Mouse (Mus musculus): Measurements from ENCODE around the gene Csf1. TPM values are rescaled to one million over a fixed set of nuclear protein-coding genes. Genes with fewer than 3 reads are reported as not detected.
"Not testable (repeated sequence)": the region's sequence is repeated elsewhere in the genome, so short reads cannot be mapped to it uniquely, and the experiment has no call there.

Csf1 gene
- polyA plus RNA-seq, 1 experiment from 2014 or later = 8.5 TPM

GRCm38 (mm10) chr3:107739456-107739855, 20.8 kb downstream of the Csf1 start:
- Histone ChIP-seq H3K4me1 (ENCODE audit: control insufficient read depth in 2 of 2, insufficient read depth in 2 of 2, low read length in 2 of 2) (peaks cover 38 to 46% of the 10 kb centered on the region in 2 experiments), H3K36me3 (ENCODE audit: control insufficient read depth, insufficient read depth, low read length) (peaks cover 12% of the 10 kb centered on the region; the same call in 1 of the 2 replicates), H3K9ac (ENCODE audit: low read length) (no peak overlapping the region), H3K9me3 (ENCODE audit: control insufficient read depth, low read length) (no peaks in the 10 kb centered on the region), H3K4me3 (ENCODE audit: control insufficient read depth in 1 of 2, insufficient read depth in 1 of 2, low read depth in 1 of 2, low read length in 2 of 2) (no peak overlapping the region), H3K4me2 (ENCODE audit: low read length) (no peak overlapping the region), H3K27ac (replicated peaks in 1 of 2; ENCODE audit: control insufficient read depth in 1 of 2, insufficient read depth in 1 of 2, low read depth in 2 of 2, low read length in 2 of 2) (peak overlapping the region; percentile 35 to 82; a peak in 2 of 4 replicates), H3K27me3 (ENCODE audit: control insufficient read depth, insufficient read depth, low read length) (no peaks in the 10 kb centered on the region)
- WGBS = 69% methylated on average over 3 of the region's 3 CpGs
- no peak for ATAC-seq (ENCODE audit: insufficient number of reproducible peaks, insufficient read depth, low FRiP score, low read depth)

- peaks cover 38 to 49% of the 10 kb centered on the region in 2 experiments for H3K4me1 ChIP-seq (ENCODE audit: control insufficient read depth in 2 of 2, insufficient read depth in 2 of 2, low read length in 2 of 2)
- WGBS = 79% methylated on average over 1 of the region's 1 CpGs
These were observed 21.6 kb downstream of the Csf1 start for GRCm38 (mm10) chr3:107738620-107739019.

GRCm38 (mm10) chr3:107737609-107738190, 22.6 kb downstream of the Csf1 start:
- H3K4me2 ChIP-seq (ENCODE audit: low read length) = no peak overlapping the region
- 64% methylated on average over 1 of the region's 1 CpGs for WGBS
- no peaks in the 10 kb centered on the region for H3K9me3 ChIP-seq (ENCODE audit: control insufficient read depth, low read length)
- no peak overlapping the region for H3K27ac ChIP-seq (replicated peaks in 1 of 2; ENCODE audit: control insufficient read depth in 1 of 2, insufficient read depth in 1 of 2, low read depth in 2 of 2, low read length in 2 of 2)
- no peaks in the 10 kb centered on the region for H3K27me3 ChIP-seq (ENCODE audit: control insufficient read depth, insufficient read depth, low read length)
- ATAC-seq (ENCODE audit: insufficient number of reproducible peaks, insufficient read depth, low FRiP score, low read depth) = no peak
- H3K4me3 ChIP-seq (ENCODE audit: control insufficient read depth in 1 of 2, insufficient read depth in 1 of 2, low read depth in 1 of 2, low read length in 2 of 2) = no peak overlapping the region
- H3K9ac ChIP-seq (ENCODE audit: low read length) = no peak overlapping the region
- peaks cover 29 to 47% of the 10 kb centered on the region in 2 experiments for H3K4me1 ChIP-seq (ENCODE audit: control insufficient read depth in 2 of 2, insufficient read depth in 2 of 2, low read length in 2 of 2)
- peaks cover 9% of the 10 kb centered on the region; the same call in 1 of the 2 replicates for H3K36me3 ChIP-seq (ENCODE audit: control insufficient read depth, insufficient read depth, low read length)

More at GRCm38 (mm10) chr3:107738620-107739019, 21.6 kb downstream of the Csf1 start:
- no peak overlapping the region for H3K9ac ChIP-seq (ENCODE audit: low read length)
- peaks cover 12% of the 10 kb centered on the region; the same call in 1 of the 2 replicates for H3K36me3 ChIP-seq (ENCODE audit: control insufficient read depth, insufficient read depth, low read length)
- no peaks in the 10 kb centered on the region for H3K27me3 ChIP-seq (ENCODE audit: control insufficient read depth, insufficient read depth, low read length)
- no peaks in the 10 kb centered on the region for H3K9me3 ChIP-seq (ENCODE audit: control insufficient read depth, low read length)
- H3K27ac ChIP-seq (replicated peaks in 1 of 2; ENCODE audit: control insufficient read depth in 1 of 2, insufficient read depth in 1 of 2, low read depth in 2 of 2, low read length in 2 of 2) = no peak overlapping the region
- no peak overlapping the region for H3K4me2 ChIP-seq (ENCODE audit: low read length)
- H3K4me3 ChIP-seq (ENCODE audit: control insufficient read depth in 1 of 2, insufficient read depth in 1 of 2, low read depth in 1 of 2, low read length in 2 of 2) = no peak overlapping the region
- ATAC-seq (ENCODE audit: insufficient number of reproducible peaks, insufficient read depth, low FRiP score, low read depth) = no peak

- H3K27ac ChIP-seq (replicated peaks in 1 of 2; ENCODE audit: control insufficient read depth in 1 of 2, insufficient read depth in 1 of 2, low read depth in 2 of 2, low read length in 2 of 2); H3K9me3 ChIP-seq (ENCODE audit: control insufficient read depth, low read length); H3K4me2 ChIP-seq (ENCODE audit: low read length); H3K27me3 ChIP-seq (ENCODE audit: control insufficient read depth, insufficient read depth, low read length); H3K36me3 ChIP-seq (ENCODE audit: control insufficient read depth, insufficient read depth, low read length); H3K9ac ChIP-seq (ENCODE audit: low read length); H3K4me3 ChIP-seq (ENCODE audit: control insufficient read depth in 1 of 2, insufficient read depth in 1 of 2, low read depth in 1 of 2, low read length in 2 of 2); ATAC-seq (ENCODE audit: insufficient number of reproducible peaks, insufficient read depth, low FRiP score, low read depth): not testable (repeated sequence)
- 91% methylated on average over 13 of the region's 13 CpGs for WGBS
- peaks cover 19 to 27% of the 10 kb centered on the region in 2 experiments for H3K4me1 ChIP-seq (ENCODE audit: control insufficient read depth in 2 of 2, insufficient read depth in 2 of 2, low read length in 2 of 2)
These were observed 24.6 kb downstream of the Csf1 start for GRCm38 (mm10) chr3:107735620-107736019.

- H3K9me3 ChIP-seq (ENCODE audit: control insufficient read depth, low read length) = no peaks in the 10 kb centered on the region
- 0 out of 4 replicates have a peak overlapping the region, but pooled peaks of 1 of the 2 experiments have one; percentile 26 for H3K27ac ChIP-seq (replicated peaks in 1 of 2; ENCODE audit: control insufficient read depth in 1 of 2, insufficient read depth in 1 of 2, low read depth in 2 of 2, low read length in 2 of 2)
- no peak overlapping the region for H3K4me3 ChIP-seq (ENCODE audit: control insufficient read depth in 1 of 2, insufficient read depth in 1 of 2, low read depth in 1 of 2, low read length in 2 of 2)
- WGBS = 63% methylated on average over 1 of the region's 1 CpGs
- peaks cover 4 to 12% of the 10 kb centered on the region in 2 experiments; a peak in 2 of 4 replicates for H3K4me1 ChIP-seq (ENCODE audit: control insufficient read depth in 2 of 2, insufficient read depth in 2 of 2, low read length in 2 of 2)
- no peaks in the 10 kb centered on the region for H3K36me3 ChIP-seq (ENCODE audit: control insufficient read depth, insufficient read depth, low read length)
- no peaks in the 10 kb centered on the region for H3K27me3 ChIP-seq (ENCODE audit: control insufficient read depth, insufficient read depth, low read length)
- no peak overlapping the region for H3K9ac ChIP-seq (ENCODE audit: low read length)
- H3K4me2 ChIP-seq (ENCODE audit: low read length) = no peak overlapping the region
- no peak for ATAC-seq (ENCODE audit: insufficient number of reproducible peaks, insufficient read depth, low FRiP score, low read depth)
These were observed 26.9 kb downstream of the Csf1 start for GRCm38 (mm10) chr3:107733329-107733728.

- 78% methylated on average over 2 of the region's 2 CpGs for WGBS
- H3K4me1 ChIP-seq (ENCODE audit: control insufficient read depth in 2 of 2, insufficient read depth in 2 of 2, low read length in 2 of 2) = peaks cover 2 to 12% of the 10 kb centered on the region in 2 experiments; a peak in 2 of 4 replicates
- no peak overlapping the region for H3K9ac ChIP-seq (ENCODE audit: low read length)
- no peaks in the 10 kb centered on the region for H3K36me3 ChIP-seq (ENCODE audit: control insufficient read depth, insufficient read depth, low read length)
- H3K27ac ChIP-seq (replicated peaks in 1 of 2; ENCODE audit: control insufficient read depth in 1 of 2, insufficient read depth in 1 of 2, low read depth in 2 of 2, low read length in 2 of 2) = no peak overlapping the region
- H3K27me3 ChIP-seq (ENCODE audit: control insufficient read depth, insufficient read depth, low read length) = no peaks in the 10 kb centered on the region
- no peak for ATAC-seq (ENCODE audit: insufficient number of reproducible peaks, insufficient read depth, low FRiP score, low read depth)
- H3K4me3 ChIP-seq (ENCODE audit: control insufficient read depth in 1 of 2, insufficient read depth in 1 of 2, low read depth in 1 of 2, low read length in 2 of 2) = no peak overlapping the region
- H3K4me2 ChIP-seq (ENCODE audit: low read length) = no peak overlapping the region
- no peaks in the 10 kb centered on the region for H3K9me3 ChIP-seq (ENCODE audit: control insufficient read depth, low read length)
These were observed 30.0 kb downstream of the Csf1 start for GRCm38 (mm10) chr3:107730236-107730635.

GRCm38 (mm10) chr3:107728509-107728908, 31.8 kb downstream of the Csf1 start:
- no peak overlapping the region for H3K9ac ChIP-seq (ENCODE audit: low read length)
- no peaks in the 10 kb centered on the region for H3K9me3 ChIP-seq (ENCODE audit: control insufficient read depth, low read length)
- ATAC-seq (ENCODE audit: insufficient number of reproducible peaks, insufficient read depth, low FRiP score, low read depth) = no peak
- H3K27ac ChIP-seq (replicated peaks in 1 of 2; ENCODE audit: control insufficient read depth in 1 of 2, insufficient read depth in 1 of 2, low read depth in 2 of 2, low read length in 2 of 2) = no peak overlapping the region
- H3K4me2 ChIP-seq (ENCODE audit: low read length) = no peak overlapping the region
- peaks cover 2 to 7% of the 10 kb centered on the region in 2 experiments; a peak in 2 of 4 replicates for H3K4me1 ChIP-seq (ENCODE audit: control insufficient read depth in 2 of 2, insufficient read depth in 2 of 2, low read length in 2 of 2)
- H3K4me3 ChIP-seq (ENCODE audit: control insufficient read depth in 1 of 2, insufficient read depth in 1 of 2, low read depth in 1 of 2, low read length in 2 of 2) = no peak overlapping the region
- 38% methylated on average over 1 of the region's 1 CpGs for WGBS
- no peaks in the 10 kb centered on the region for H3K36me3 ChIP-seq (ENCODE audit: control insufficient read depth, insufficient read depth, low read length)
- H3K27me3 ChIP-seq (ENCODE audit: control insufficient read depth, insufficient read depth, low read length) = no peaks in the 10 kb centered on the region

- WGBS = 73% methylated on average over 1 of the region's 1 CpGs
- H3K27me3 ChIP-seq (ENCODE audit: control insufficient read depth, insufficient read depth, low read length) = no peaks in the 10 kb centered on the region
- no peaks in the 10 kb centered on the region for H3K9me3 ChIP-seq (ENCODE audit: control insufficient read depth, low read length)
- no peak overlapping the region for H3K4me2 ChIP-seq (ENCODE audit: low read length)
- no peak overlapping the region for H3K27ac ChIP-seq (replicated peaks in 1 of 2; ENCODE audit: control insufficient read depth in 1 of 2, insufficient read depth in 1 of 2, low read depth in 2 of 2, low read length in 2 of 2)
- H3K9ac ChIP-seq (ENCODE audit: low read length) = no peak overlapping the region
- ATAC-seq (ENCODE audit: insufficient number of reproducible peaks, insufficient read depth, low FRiP score, low read depth) = no peak
- no peaks in the 10 kb centered on the region for H3K36me3 ChIP-seq (ENCODE audit: control insufficient read depth, insufficient read depth, low read length)
- H3K4me1 ChIP-seq (ENCODE audit: control insufficient read depth in 2 of 2, insufficient read depth in 2 of 2, low read length in 2 of 2) = peaks cover 2 to 14% of the 10 kb centered on the region in 2 experiments; a peak in 1 of 4 replicates
- no peak overlapping the region for H3K4me3 ChIP-seq (ENCODE audit: control insufficient read depth in 1 of 2, insufficient read depth in 1 of 2, low read depth in 1 of 2, low read length in 2 of 2)
These were observed 44.3 kb downstream of the Csf1 start for GRCm38 (mm10) chr3:107715971-107716370.
